Mouse (Mus musculus) MEL (cell line): Measurements from ENCODE around the gene Akap17b.

Experiments
- BHLHE40 ChIP-seq: IDR thresholded peaks from 2 replicates; pipeline ENCODE4 v1.6.1; 2012; ENCODE audit warnings: low read depth, mild to moderate bottlenecking, inconsistent platforms, low read length, improper control_type of control experiment, borderline replicate concordance
- CTCF ChIP-seq, 3 experiments: IDR thresholded peaks in 2 of 3; conservative IDR thresholded peaks in 1 of 3; 2 replicates each; pipeline ENCODE4 v1.5.1; 2011 to 2012; ENCODE audit warnings: low read length in 3 of 3, low read depth in 2 of 3, mild to moderate bottlenecking in 2 of 3, improper control_type of control experiment in 1 of 3, inconsistent platforms in 1 of 3, mixed read lengths in 1 of 3, moderate library complexity in 1 of 3; ENCODE audit not compliant: control insufficient read depth in 1 of 3, insufficient read depth in 1 of 3, poor library complexity in 1 of 3, severe bottlenecking in 1 of 3
- GABPA ChIP-seq: IDR thresholded peaks from 2 replicates; pipeline ENCODE4 v1.6.1; 2012; ENCODE audit warnings: low read depth, mild to moderate bottlenecking, inconsistent platforms, low read length, improper control_type of control experiment, moderate library complexity
- GATA1 ChIP-seq: IDR thresholded peaks from 2 replicates; pipeline ENCODE4 v1.6.1; 2011; ENCODE audit warnings: low read depth, low read length, improper control_type of control experiment
- JUND ChIP-seq: IDR thresholded peaks from 2 replicates; pipeline ENCODE4 v1.6.1; 2011; ENCODE audit warnings: low read depth, mild to moderate bottlenecking, improper control_type of control experiment, low read length
- MAX ChIP-seq: IDR thresholded peaks from 2 replicates; pipeline ENCODE4 v1.6.1; 2011; ENCODE audit warnings: low read length, improper control_type of control experiment
- NELFE ChIP-seq: IDR thresholded peaks from 2 replicates; pipeline ENCODE4 v1.6.1; 2011; ENCODE audit warnings: low read depth, low read length, improper control_type of control experiment
- POLR2A ChIP-seq, 2 experiments: IDR thresholded peaks; 2 replicates each; pipeline ENCODE4 v1.6.1; 2011 to 2012; ENCODE audit warnings: low read length in 2 of 2, mild to moderate bottlenecking in 2 of 2, control low read depth in 1 of 2, improper control_type of control experiment in 1 of 2, low read depth in 1 of 2, moderate library complexity in 1 of 2; ENCODE audit not compliant: control insufficient read depth in 1 of 2, insufficient read depth in 1 of 2, poor library complexity in 1 of 2
- POLR2AphosphoS2 ChIP-seq: IDR thresholded peaks from 2 replicates; pipeline ENCODE4 v1.6.1; 2011; ENCODE audit warnings: low read length, improper control_type of control experiment
- RCOR1 ChIP-seq: IDR thresholded peaks from 2 replicates; pipeline ENCODE4 v1.6.1; 2012; ENCODE audit warnings: low read depth, mild to moderate bottlenecking, inconsistent platforms, low read length, improper control_type of control experiment
- SIN3A ChIP-seq: IDR thresholded peaks from 2 replicates; pipeline ENCODE4 v1.6.1; 2012; ENCODE audit warnings: low read length, improper control_type of control experiment, inconsistent platforms
- TAL1 ChIP-seq: IDR thresholded peaks from 2 replicates; pipeline ENCODE4 v1.6.1; 2012; ENCODE audit warnings: mild to moderate bottlenecking, inconsistent platforms, low read length, moderate library complexity, mixed read lengths
- ZNF384 ChIP-seq: IDR thresholded peaks from 2 replicates; pipeline ENCODE4 v1.6.1; 2012; ENCODE audit warnings: low read depth, mild to moderate bottlenecking, inconsistent platforms, low read length, improper control_type of control experiment

DNA sequence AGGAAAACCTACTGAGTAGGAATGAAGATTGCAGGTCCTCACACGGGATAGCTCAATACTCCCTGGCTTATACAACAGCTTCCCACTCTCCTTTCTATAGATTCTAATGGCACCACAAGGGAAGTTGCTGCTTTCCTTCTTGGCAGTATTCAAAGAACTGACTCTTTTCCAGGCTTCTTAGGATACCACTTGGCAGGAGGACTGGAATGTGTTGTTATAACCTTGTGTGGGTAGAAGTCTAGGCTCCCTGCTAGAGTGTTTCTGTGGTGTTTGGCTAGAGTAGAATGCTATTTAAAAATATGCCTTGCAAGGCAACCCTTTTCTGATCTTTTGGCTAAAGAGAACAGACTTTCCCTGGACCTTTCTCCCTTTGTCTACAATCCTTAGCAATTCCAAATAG, 31.6 kb upstream of the Akap17b start:
- no peak for TF ChIP-seq BHLHE40
- no peak for TF ChIP-seq POLR2AphosphoS2
- TF ChIP-seq JUND, result no peak
- no peak for TF ChIP-seq CTCF (IDR thresholded peaks at IDR 0.05 in 2 of 3, conservative IDR thresholded peaks at IDR 0.05 in 1 of 3; ENCODE audit: control insufficient read depth in 1 of 3, insufficient read depth in 1 of 3, low read depth in 2 of 3, low read length in 3 of 3, poor library complexity in 1 of 3, severe bottlenecking in 1 of 3)
- no peak for TF ChIP-seq ZNF384
- no peak for TF ChIP-seq POLR2A (IDR thresholded peaks at IDR 0.05; ENCODE audit: control insufficient read depth in 1 of 2, insufficient read depth in 1 of 2, low read depth in 1 of 2, low read length in 2 of 2, poor library complexity in 1 of 2)
- no peak for TF ChIP-seq GATA1
- no peak for TF ChIP-seq NELFE
- no peak for TF ChIP-seq TAL1
- TF ChIP-seq RCOR1, result no peak
- TF ChIP-seq SIN3A, result no peak
- TF ChIP-seq GABPA, result no peak
- TF ChIP-seq MAX, result no peak
